Mouse (Mus musculus) CD8-positive naive resting alpha-beta T cell, adult 2 months (primary cell): Measurements from ENCODE around the gene Ptma.
"Not testable (repeated sequence)": the region's sequence is repeated elsewhere in the genome, so short reads cannot be mapped to it uniquely, and the experiment has no call there.

Source experiments
- DNase-seq, 2 experiments: peaks; one replicate each; pipeline ENCODE4 v3.0.0; 2022; ENCODE audit warnings: low read depth in 2 of 2, low spot score in 2 of 2

The Ptma gene

DNA sequence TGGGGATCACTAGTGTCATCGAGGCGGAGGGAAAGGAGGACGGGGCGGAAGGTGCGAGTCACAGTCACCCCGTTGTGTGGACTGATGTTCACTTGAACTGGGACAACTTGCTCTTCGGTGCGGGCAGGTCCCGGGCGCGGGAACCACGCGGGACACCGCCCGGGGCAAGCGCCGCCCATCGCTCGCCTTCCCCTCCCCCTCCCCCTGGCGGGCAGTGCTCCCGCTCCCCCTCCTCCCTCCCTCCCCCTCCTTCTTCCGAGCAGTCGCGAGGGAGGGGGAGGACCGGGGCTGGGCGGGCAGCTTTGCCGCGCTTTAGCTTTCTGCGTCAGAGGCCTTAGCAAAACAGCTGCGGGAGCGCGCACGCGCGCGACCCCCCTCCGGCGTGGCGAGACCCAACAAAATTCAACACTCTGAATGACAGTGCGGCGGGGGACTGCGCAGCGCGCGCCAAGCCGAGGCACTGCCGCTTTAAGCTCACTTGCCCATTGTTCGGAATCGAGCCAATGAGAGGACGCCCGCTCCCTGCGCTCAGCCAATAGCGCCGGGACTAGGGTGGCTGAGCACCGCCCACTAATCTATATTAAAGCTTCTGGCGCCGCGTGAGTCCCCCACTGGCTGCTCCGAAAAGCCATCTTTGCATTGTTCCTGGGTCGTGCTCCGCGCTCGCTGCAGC is at the start of gene Ptma:
Gene Ptma (plus strand): TSS at position 611 of the 673 bp plus-strand sequence.
- peak; percentile 99 for DNase-seq

DNA sequence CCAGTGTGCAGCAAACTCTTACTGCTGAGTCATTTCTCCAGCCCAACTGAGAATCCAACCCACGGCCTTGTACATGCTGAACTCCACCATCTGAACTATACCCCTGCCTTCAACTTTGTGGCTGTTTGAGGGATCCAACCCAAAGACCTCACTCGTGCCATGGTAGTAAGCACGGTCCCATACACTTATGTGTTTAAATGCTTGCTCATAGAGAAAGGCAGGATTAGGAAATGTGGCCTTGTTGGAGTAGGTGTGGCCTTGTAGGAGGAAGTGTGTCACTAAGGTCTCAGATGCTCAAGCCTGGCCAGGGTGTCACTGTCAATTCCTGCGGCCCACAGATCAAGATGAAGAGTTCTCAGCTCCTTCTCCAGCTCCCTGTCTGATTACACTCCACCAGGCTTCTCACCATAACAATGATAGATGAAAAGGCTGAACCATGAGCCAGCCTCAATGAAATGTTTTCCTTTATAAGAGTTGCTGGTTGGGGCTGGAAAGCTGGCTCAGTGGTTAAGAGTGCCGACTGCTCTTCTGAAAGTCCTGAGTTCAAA is 48.7 kb upstream of the Ptma start:
- no peak for DNase-seq

DNA sequence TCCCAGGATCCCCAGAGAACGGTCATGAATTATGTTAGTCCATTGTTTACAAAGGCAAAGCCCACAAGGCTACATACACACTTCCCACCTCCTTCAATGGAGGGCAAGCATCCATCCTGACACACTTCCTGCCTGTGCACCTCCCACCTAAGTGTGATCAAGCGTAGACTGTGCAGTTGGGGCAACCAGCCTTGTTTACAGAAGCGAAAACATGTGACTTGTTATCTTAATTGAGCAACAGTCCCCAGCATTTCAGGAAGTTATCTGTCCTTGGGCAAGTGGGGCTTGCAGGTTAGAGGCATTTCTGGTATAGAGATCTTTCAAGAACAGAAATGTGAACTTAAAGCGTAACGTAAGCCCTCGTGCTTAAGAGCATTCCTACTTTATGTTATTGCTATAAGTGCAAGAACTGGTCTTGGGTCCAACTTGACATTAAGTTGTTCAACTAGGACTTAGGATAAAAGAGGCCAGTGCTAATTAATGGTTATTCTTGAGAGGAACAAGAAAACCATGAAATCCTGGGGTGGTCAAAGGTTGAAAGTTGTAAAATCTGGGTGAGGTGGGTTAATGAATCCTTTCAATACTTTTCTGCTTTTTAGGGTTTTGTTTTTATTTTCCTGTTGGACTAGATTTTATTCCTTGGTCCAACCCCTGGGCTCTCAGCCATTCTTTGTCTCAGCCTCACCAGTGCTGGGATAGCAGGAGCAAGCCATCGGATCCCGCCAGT is 47.3 kb upstream of the Ptma start:
- no peak for DNase-seq

GRCm38 (mm10) chr1:86480288-86480687 is 46.2 kb upstream of the Ptma start:
- DNase-seq: no peak

DNA sequence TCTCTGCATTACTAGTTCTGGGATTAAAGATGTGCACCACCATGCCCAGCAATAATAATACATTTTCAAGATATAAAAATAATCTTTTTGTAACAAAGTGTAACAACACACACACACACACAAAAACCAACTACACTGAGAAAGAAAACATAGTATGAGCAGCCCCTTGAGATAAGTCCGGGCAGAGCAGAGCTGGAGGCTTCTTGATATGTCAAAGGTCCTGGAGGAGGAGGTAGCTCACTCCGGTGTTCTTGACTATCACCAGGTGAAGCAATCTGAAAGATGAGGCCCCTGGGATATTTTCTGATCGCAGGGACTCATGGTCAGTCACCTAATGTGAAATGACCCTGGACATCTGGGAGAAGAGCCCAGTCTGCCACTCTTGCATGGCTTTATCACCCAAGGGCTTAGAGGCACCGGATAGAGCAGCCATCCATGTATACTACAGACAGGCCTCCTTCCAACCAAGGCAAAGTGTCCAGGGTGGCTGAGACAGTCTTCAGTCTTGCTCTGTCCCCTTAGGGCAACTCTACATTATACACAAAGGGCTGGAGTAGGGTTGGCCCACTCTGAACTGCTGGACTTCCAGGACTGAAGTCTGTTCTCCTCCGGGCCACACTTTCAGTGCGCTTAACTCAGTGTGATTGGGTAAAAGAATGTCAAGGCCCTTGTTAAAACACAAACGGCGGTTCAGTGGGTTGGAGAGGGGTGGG is 45.6 kb upstream of the Ptma start:
- DNase-seq: no peak

GRCm38 (mm10) chr1:86481468-86481867 is 45.1 kb upstream of the Ptma start:
- no peak for DNase-seq

- DNase-seq: no peak
These were observed 44.2 kb upstream of the Ptma start for GRCm38 (mm10) chr1:86482288-86482687.

- DNase-seq: no peak
These were observed 43.8 kb upstream of the Ptma start for GRCm38 (mm10) chr1:86482761-86483160.

- no peak for DNase-seq
These were observed 41.2 kb upstream of the Ptma start for GRCm38 (mm10) chr1:86485346-86485745.

- DNase-seq: not testable (repeated sequence)
These were observed 40.7 kb upstream of the Ptma start for GRCm38 (mm10) chr1:86485858-86486257.

DNA sequence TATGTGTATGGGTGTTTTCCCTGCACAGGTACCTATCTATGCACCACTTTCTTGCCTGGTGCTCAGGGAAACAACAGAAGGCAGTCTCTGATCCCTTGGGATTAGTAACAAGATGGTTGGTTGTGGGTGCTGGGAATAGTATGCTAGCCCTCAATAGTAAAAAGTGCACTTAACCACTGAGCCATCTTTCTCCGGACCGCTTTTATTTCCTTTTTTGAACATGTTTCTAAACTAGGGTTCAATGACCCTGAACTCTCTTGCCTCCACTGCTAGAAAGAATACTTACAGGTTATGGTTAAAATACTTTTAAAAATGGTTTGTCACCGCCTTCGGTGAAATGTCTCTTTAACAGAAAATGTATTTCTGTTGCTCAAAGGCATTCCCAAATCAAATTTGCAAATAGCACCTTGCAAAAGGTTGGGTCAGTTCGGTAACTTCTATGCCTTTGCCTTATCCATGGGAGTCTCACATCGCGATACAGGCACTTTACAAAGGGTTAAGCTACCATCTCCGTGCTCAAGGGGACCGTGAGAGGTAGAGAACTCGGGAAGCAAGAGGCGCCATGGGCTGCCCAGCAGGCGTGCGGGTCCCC is 39.7 kb upstream of the Ptma start:
- no peak for DNase-seq

- peak; percentile 99 to 100 for DNase-seq
These were observed 39.1 kb upstream of the Ptma start for GRCm38 (mm10) chr1:86487295-86487907.

- no peak for DNase-seq
These were observed 38.6 kb upstream of the Ptma start for GRCm38 (mm10) chr1:86487908-86488314.

DNA sequence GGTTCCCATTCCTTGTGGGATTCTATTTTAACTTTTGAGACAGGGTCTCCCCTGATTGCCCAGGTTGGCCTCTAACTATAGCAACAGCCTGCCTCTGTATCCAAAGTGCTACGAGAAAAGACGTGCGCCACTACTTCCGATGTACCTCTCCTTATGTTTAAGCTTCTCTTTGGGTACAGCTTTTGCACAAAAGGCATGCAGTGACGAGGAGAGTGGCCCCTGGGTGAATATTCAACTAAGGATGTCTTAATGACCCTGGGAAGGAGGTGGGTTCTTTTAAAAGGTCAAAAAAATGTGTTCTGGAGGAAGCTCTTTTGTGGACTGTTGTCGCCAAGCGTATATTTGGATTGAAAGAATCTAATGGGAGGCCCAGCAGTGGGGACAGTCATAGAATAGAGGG is 38.2 kb upstream of the Ptma start:
- DNase-seq: no peak

- DNase-seq: no peak
These were observed 37.8 kb upstream of the Ptma start for GRCm38 (mm10) chr1:86488774-86489173.

- no peak for DNase-seq
These were observed 36.6 kb upstream of the Ptma start for GRCm38 (mm10) chr1:86489901-86490300.

DNA sequence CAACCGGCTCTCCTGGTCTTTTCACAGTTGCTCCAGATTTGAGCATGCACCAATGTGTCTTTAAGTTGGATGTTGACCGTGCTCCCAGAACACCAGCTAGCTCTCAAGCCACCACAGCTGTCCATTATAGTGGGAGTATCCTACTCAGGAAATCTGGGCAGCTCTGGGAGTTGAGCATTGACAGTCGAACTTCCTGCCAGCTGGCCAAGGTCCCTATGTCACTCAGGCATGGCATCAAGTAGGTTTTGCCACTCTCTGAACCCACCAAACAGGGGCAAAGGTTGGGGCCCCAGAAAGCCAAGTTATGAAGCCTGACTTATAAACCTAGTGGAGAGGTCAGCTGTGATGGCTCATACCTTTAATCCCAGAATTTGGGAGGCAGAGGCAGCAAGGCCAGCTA is 35.8 kb upstream of the Ptma start:
- DNase-seq: no peak

DNA sequence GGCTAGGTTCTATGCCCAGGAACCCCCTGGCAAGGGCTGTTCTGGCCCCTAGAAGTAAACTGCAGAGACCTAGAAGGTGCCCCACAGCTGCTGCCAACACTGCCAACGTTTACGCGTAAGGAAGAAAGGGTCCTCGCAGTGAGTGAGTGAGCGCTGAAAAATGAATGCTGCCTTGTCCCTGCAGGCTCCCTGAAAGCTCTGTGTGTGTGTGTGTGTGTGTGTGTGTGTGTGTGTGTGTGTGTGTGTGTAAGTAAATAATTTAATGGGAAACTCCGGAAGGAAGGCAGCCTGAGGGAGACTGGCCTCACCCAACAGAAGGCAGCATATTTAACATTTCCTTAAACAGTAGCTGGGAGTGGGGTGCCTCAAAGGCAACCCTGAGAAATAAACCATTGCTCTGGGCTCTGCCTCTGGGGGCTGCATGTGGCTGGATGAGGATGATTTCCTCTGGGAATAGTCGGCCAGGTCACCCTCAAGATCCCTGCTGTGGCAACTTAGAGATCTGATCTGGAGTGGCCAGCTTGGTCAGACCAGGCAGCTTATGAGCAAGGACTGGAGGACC is 34.9 kb upstream of the Ptma start:
- no peak for DNase-seq

GRCm38 (mm10) chr1:86492095-86493070 is 34.1 kb upstream of the Ptma start:
- no peak for DNase-seq

DNA sequence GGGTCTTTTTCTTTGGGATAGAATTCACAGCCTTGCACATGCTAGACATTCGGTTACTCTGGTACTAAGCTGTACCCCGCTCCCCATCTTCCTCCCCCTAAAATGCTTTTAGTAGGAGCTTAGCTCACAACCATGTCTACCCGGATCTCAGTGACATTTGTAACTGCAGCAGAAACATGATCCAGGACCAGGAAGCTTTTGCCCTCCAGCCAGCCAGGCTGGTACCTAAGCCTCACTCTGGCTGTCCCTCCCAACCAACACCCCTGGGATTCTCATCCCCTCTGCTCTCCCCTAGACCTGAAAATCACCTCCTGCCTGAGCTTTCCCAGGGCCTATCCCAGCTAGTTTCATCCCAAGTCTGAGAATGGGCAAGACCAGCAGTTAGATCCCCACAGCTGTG is 32.7 kb upstream of the Ptma start:
- DNase-seq: no peak
